In the genomic region with DNA sequence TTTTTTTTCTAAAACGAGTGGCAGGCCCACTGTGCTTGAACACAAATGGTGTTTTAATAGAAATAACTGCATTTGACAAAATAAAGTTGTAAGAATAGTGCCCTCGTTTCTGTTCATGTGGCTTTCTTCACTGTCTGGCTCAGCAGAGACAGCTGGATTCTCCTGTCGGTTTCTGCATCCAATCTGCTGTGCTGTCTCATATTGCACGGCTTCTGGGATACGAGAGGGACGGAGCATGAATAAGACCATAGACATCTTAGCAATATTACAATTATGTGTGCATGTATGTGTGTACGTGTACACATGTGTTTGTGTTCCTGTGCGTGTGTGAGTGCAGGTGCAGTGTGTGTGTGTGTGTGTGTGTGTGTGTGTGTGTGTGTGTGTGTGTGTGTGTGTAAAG, we compare ENCODE assay signal across 18 mouse cellular contexts. TPM values are rescaled to one million over a fixed set of nuclear protein-coding genes. Genes with fewer than 3 reads are reported as not detected.
DNase-seq lines count a peak whose midpoint lies in the region.
"Had no signal": no experiment of that assay in that cellular context is flagged by ENCODE, and none has a peak within 500 bp of the region (broad histone marks: within the 10 kb centered on the region; RNA-seq: fewer than 3 reads in every experiment).

No protein-coding gene starts in this region.

- DNase-seq in layer of hippocampus, adult 11-12 months (ENCODE audit: low spot score) = peak; percentile 19
- no peak for DNase-seq in layer of hippocampus, postnatal 36 days
- peak; percentile 15 to 25 for DNase-seq in left cerebral cortex, postnatal 25 days (ENCODE audit: low spot score in 2 of 2)
- DNase-seq in left cerebral cortex, adult 8-10 months (ENCODE audit: low spot score in 2 of 2) = no peak
- DNase-seq in right cerebral cortex, postnatal 14 days = peak; percentile 14
- DNase-seq in right cerebral cortex, postnatal 25 days = no peak
- peak; percentile 8 for DNase-seq in telencephalon, adult 2 months (ENCODE audit: low read depth, low spot score)
- DNase-seq in urinary bladder, postnatal 36 days (ENCODE audit: low spot score in 2 of 2) = no peak
- DNase-seq: adrenal gland, adult 2 months; adrenal gland, postnatal 25 days; cerebellum, adult 11 months; cerebellum, adult 8-10 months; cerebellum, postnatal 14 days; embryo, embryonic 11 days; gastrocnemius, postnatal 36 days; heart, adult 11 months; heart, postnatal 36 days had no signal

- intact Hi-C loops in left cerebral cortex, postnatal 25 days (cut with DNase I) = no loop called here

RNA-seq across cellular contexts. Expression of a gene that starts 54.7 kb away (rescaled TPM):
- total RNA-seq in layer of hippocampus, postnatal 36 days (2021) = 10 to 100 TPM; 36.6 to 42.2 TPM
- 10 to 100 TPM; 36.0 to 40.9 TPM for total RNA-seq in left cerebral cortex, postnatal 25 days (2021)
- total RNA-seq in left cerebral cortex, adult 8-10 months (2022) = 10 to 100 TPM; 24.9 to 32.1 (median 27.7) TPM
- total RNA-seq: common myeloid progenitor, adult 5-6 weeks had no signal

Comparison
In these comparisons a context has a peak if more than half of its experiments do, and no peak if none do; other contexts are left out.
1. DNase-seq: peak in layer of hippocampus, adult 11-12 months (single experiment), left cerebral cortex, postnatal 25 days (2 of 2), right cerebral cortex, postnatal 14 days (single experiment) and telencephalon, adult 2 months (single experiment); none in layer of hippocampus, postnatal 36 days (0 of 2), left cerebral cortex, adult 8-10 months (0 of 2), right cerebral cortex, postnatal 25 days (single experiment) and urinary bladder, postnatal 36 days (0 of 2).